ENCODE assay signal across 13 mouse cellular contexts in the genomic region with DNA sequence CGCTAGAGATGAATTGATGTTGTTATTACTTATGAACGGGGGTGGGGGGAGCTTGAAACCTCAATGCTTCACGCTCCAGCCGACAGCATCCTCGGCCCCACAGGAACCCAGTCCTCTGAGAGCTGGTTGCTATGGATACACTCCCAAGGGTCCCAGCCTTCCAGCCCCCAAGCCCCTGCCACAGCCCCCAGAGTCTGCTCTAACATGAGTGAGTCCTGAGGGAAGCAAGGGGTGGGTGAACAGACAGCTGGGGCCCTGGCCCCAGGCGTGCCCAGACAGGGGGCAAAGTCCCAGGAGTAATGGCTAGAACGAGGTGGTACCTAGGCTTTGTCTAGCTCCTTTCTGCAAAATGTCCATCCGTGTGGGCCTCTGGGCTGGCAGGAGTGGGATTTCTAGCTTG.
A peak's percentile ranks its signal among the peaks of the same experiment; 100 is the strongest.
DNase-seq lines count a peak whose midpoint lies in the region; ATAC-seq and TF ChIP-seq lines count a peak whose summit lies in the region.
"Had no signal": no experiment of that assay in that cellular context is flagged by ENCODE, and none has a peak within 500 bp of the region (broad histone marks: within the 10 kb centered on the region; RNA-seq: fewer than 3 reads in every experiment).

No protein-coding gene starts in this region.

- dilution Hi-C loops in CH12.LX (cut with MboI; ENCODE audit: extremely low pct_ligation_motif_present, extremely low pct_unique_long_range_greater_than_20kb, low sequenced_read_pairs), result no loop called here

- no peaks in the 10 kb centered on the region for H3K27me3 ChIP-seq in CH12.LX (replicated peaks)
- no peaks in the 10 kb centered on the region for H3K27me3 ChIP-seq in forebrain, embryonic 12.5 days
- no peaks in the 10 kb centered on the region for H3K27me3 ChIP-seq in hindbrain, postnatal 0 days (ENCODE audit: insufficient read depth, low read length)
- no peaks in the 10 kb centered on the region for H3K27me3 ChIP-seq in midbrain, embryonic 14.5 days (ENCODE audit: control insufficient read depth, insufficient read depth, low read length)
- no peaks in the 10 kb centered on the region for H3K27me3 ChIP-seq in liver, postnatal 0 days (ENCODE audit: insufficient read depth, low read length)
- H3K27me3 ChIP-seq: liver, embryonic 15.5 days had no signal

- in situ Hi-C loops in CH12.LX (cut with MboI; ENCODE audit: low pct_ligation_motif_present, low pct_unique_long_range_greater_than_20kb, low sequenced_read_pairs), result no loop called here

- no peak for TF ChIP-seq POLR2A in CH12.LX (IDR thresholded peaks at IDR 0.05; ENCODE audit: low read depth, low read length)

- H3K4me1 ChIP-seq in CH12.LX (ENCODE audit: control insufficient read depth in 1 of 2, insufficient read depth in 2 of 2), result peaks cover 14 to 37% of the 10 kb centered on the region in 2 experiments; a peak in 3 of 4 replicates
- peaks cover 30% of the 10 kb centered on the region for H3K4me1 ChIP-seq in forebrain, embryonic 12.5 days
- H3K4me1 ChIP-seq in hindbrain, postnatal 0 days (ENCODE audit: insufficient read depth, low read length), result peaks cover 11% of the 10 kb centered on the region
- peaks cover 13% of the 10 kb centered on the region for H3K4me1 ChIP-seq in midbrain, embryonic 14.5 days (ENCODE audit: control insufficient read depth, insufficient read depth, low read length)
- no peaks in the 10 kb centered on the region for H3K4me1 ChIP-seq in liver, postnatal 0 days (ENCODE audit: insufficient read depth)
- H3K4me1 ChIP-seq: liver, embryonic 15.5 days had no signal

- peak; percentile 48; the same call in 1 of the 2 replicates for ATAC-seq in forebrain, embryonic 12.5 days (ENCODE audit: low FRiP score)
- peak; percentile 22; the same call in 1 of the 2 replicates for ATAC-seq in hindbrain, postnatal 0 days
- ATAC-seq in midbrain, embryonic 14.5 days (ENCODE audit: low FRiP score, low TSS enrichment), result no peak
- no peak for ATAC-seq in liver, postnatal 0 days

- peaks cover 0 to 18% of the 10 kb centered on the region in 2 experiments for H3K36me3 ChIP-seq in CH12.LX (replicated peaks in 1 of 2; ENCODE audit: control insufficient read depth in 1 of 2, insufficient read depth in 1 of 2, low read length in 1 of 2)
- H3K36me3 ChIP-seq in forebrain, embryonic 12.5 days (replicated peaks), result peaks cover 51% of the 10 kb centered on the region
- H3K36me3 ChIP-seq in hindbrain, postnatal 0 days (ENCODE audit: insufficient read depth, low read length), result peaks cover 23% of the 10 kb centered on the region
- H3K36me3 ChIP-seq in midbrain, embryonic 14.5 days (ENCODE audit: control insufficient read depth, insufficient read depth, low read length), result peaks cover 42% of the 10 kb centered on the region
- H3K36me3 ChIP-seq in liver, postnatal 0 days (replicated peaks; ENCODE audit: insufficient read depth, low read length), result no peaks in the 10 kb centered on the region
- H3K36me3 ChIP-seq: liver, embryonic 15.5 days had no signal

- no peak overlapping the region for H3K4me3 ChIP-seq in CH12.LX (replicated peaks in 1 of 3; ENCODE audit: low read depth in 2 of 3, low read length in 2 of 3, poor library complexity in 1 of 3)
- no peak overlapping the region for H3K4me3 ChIP-seq in forebrain, embryonic 12.5 days (replicated peaks)
- no peak overlapping the region for H3K4me3 ChIP-seq in hindbrain, postnatal 0 days (ENCODE audit: low read length)
- H3K4me3 ChIP-seq in midbrain, embryonic 14.5 days (replicated peaks; ENCODE audit: low read depth, low read length), result no peak overlapping the region
- no peak overlapping the region for H3K4me3 ChIP-seq in liver, postnatal 0 days (ENCODE audit: low read depth, low read length)
- H3K4me3 ChIP-seq: liver, embryonic 15.5 days had no signal

- TF ChIP-seq RAD21 in CH12.LX (IDR thresholded peaks at IDR 0.05; ENCODE audit: low read depth, low read length), result no peak

- DNase-seq in CH12.LX (ENCODE audit: extremely low read depth), result peak; percentile 23
- DNase-seq in hindbrain, postnatal 0 days (ENCODE audit: low spot score), result peak; percentile 28
- DNase-seq in midbrain, embryonic 14.5 days, result no peak
- DNase-seq in right cerebral cortex, postnatal 36 days (ENCODE audit: low spot score in 2 of 2), result no peak
- DNase-seq in ovary, postnatal 10 days (ENCODE audit: low spot score), result no peak
- DNase-seq in liver, postnatal 0 days, result no peak
- no peak for DNase-seq in layer of hippocampus, adult 18-20 months (ENCODE audit: low spot score in 2 of 2)
- DNase-seq: cerebellum, adult 11-12 months; kidney, postnatal 4 days; thymus, postnatal 36 days had no signal

- no peak for TF ChIP-seq CTCF in CH12.LX (conservative IDR thresholded peaks at IDR 0.05 in 1 of 2, IDR thresholded peaks at IDR 0.05 in 1 of 2; ENCODE audit: low read depth in 2 of 2, low read length in 2 of 2)
- TF ChIP-seq CTCF in hindbrain, postnatal 0 days (IDR thresholded peaks at IDR 0.05; ENCODE audit: low read depth), result no peak
- no peak for TF ChIP-seq CTCF in liver, postnatal 0 days (IDR thresholded peaks at IDR 0.05; ENCODE audit: low read depth)

- no peak overlapping the region for H3K9ac ChIP-seq in CH12.LX (ENCODE audit: insufficient read depth, low read depth)
- peak overlapping the region; percentile 42; the same call in 1 of the 2 replicates for H3K9ac ChIP-seq in forebrain, embryonic 12.5 days
- no peak overlapping the region for H3K9ac ChIP-seq in hindbrain, postnatal 0 days (replicated peaks; ENCODE audit: low read length)
- H3K9ac ChIP-seq in midbrain, embryonic 14.5 days (replicated peaks; ENCODE audit: low read length), result no peak overlapping the region
- no peak overlapping the region for H3K9ac ChIP-seq in liver, postnatal 0 days (replicated peaks)
- H3K9ac ChIP-seq: liver, embryonic 15.5 days had no signal

- no peaks in the 10 kb centered on the region for H3K79me2 ChIP-seq in CH12.LX (replicated peaks; ENCODE audit: control insufficient read depth, extremely low read depth, insufficient read depth, poor library complexity, severe bottlenecking)

- H3K27ac ChIP-seq in CH12.LX (ENCODE audit: insufficient read depth, low read depth), result no peak overlapping the region
- H3K27ac ChIP-seq in forebrain, embryonic 12.5 days, result peak overlapping the region; percentile 56; the same call in 1 of the 2 replicates
- 0 out of 2 replicates have a peak overlapping the region, but pooled peaks have one; percentile 20 for H3K27ac ChIP-seq in hindbrain, postnatal 0 days
- H3K27ac ChIP-seq in midbrain, embryonic 14.5 days (replicated peaks; ENCODE audit: low read depth, low read length), result peak overlapping the region; percentile 61
- H3K27ac ChIP-seq in liver, postnatal 0 days (ENCODE audit: low read depth), result no peak overlapping the region
- H3K27ac ChIP-seq: liver, embryonic 15.5 days; macrophage had no signal

- WGBS in forebrain, embryonic 12.5 days, result 27% methylated on average over 8 of the region's 8 CpGs
- 20% methylated on average over 8 of the region's 8 CpGs for WGBS in hindbrain, postnatal 0 days
- 10% methylated on average over 8 of the region's 8 CpGs for WGBS in midbrain, embryonic 14.5 days
- 62% methylated on average over 8 of the region's 8 CpGs for WGBS in liver, postnatal 0 days (ENCODE audit: insufficient replicate concordance)

- no peaks in the 10 kb centered on the region for H3K9me3 ChIP-seq in CH12.LX (replicated peaks; ENCODE audit: low read length)
- no peaks in the 10 kb centered on the region for H3K9me3 ChIP-seq in forebrain, embryonic 12.5 days
- H3K9me3 ChIP-seq in hindbrain, postnatal 0 days (ENCODE audit: low read length), result no peaks in the 10 kb centered on the region
- no peaks in the 10 kb centered on the region for H3K9me3 ChIP-seq in midbrain, embryonic 14.5 days (ENCODE audit: control insufficient read depth, low read length)
- no peaks in the 10 kb centered on the region for H3K9me3 ChIP-seq in liver, postnatal 0 days (ENCODE audit: low read length)
- H3K9me3 ChIP-seq: liver, embryonic 15.5 days had no signal

- H3K4me2 ChIP-seq in CH12.LX (ENCODE audit: insufficient read depth, low read depth, poor library complexity, severe bottlenecking), result no peak overlapping the region
- no peak overlapping the region for H3K4me2 ChIP-seq in forebrain, embryonic 12.5 days
- H3K4me2 ChIP-seq in hindbrain, postnatal 0 days (ENCODE audit: low read depth, low read length), result no peak overlapping the region
- no peak overlapping the region for H3K4me2 ChIP-seq in midbrain, embryonic 14.5 days (ENCODE audit: low read length)
- no peak overlapping the region for H3K4me2 ChIP-seq in liver, postnatal 0 days (ENCODE audit: low read depth, low read length)
- H3K4me2 ChIP-seq: liver, embryonic 15.5 days had no signal

- TF ChIP-seq EP300 in CH12.LX (IDR thresholded peaks at IDR 0.05; ENCODE audit: low read length), result no peak
- no peak for TF ChIP-seq EP300 in liver, postnatal 0 days (IDR thresholded peaks at IDR 0.05; ENCODE audit: low read depth)

TF ChIP-seq in CH12.LX, 34 proteins besides CTCF, POLR2A, EP300 and RAD21:
- TF ChIP-seq USF2 (conservative IDR thresholded peaks at IDR 0.05; ENCODE audit: low read depth, low read length) (no peak), GABPA (IDR thresholded peaks at IDR 0.05; ENCODE audit: insufficient replicate concordance, low read depth, low read length) (no peak), ELF1 (IDR thresholded peaks at IDR 0.05; ENCODE audit: low read depth, low read length) (no peak), BHLHE40 (IDR thresholded peaks at IDR 0.05; ENCODE audit: low read depth, low read length) (no peak), ZC3H11A (IDR thresholded peaks at IDR 0.05; ENCODE audit: low read depth, low read length) (no peak), CHD1 (IDR thresholded peaks at IDR 0.05; ENCODE audit: low read depth, low read length) (no peak), TBP (conservative IDR thresholded peaks at IDR 0.05; ENCODE audit: low read depth, low read length) (no peak), E2F4 (IDR thresholded peaks at IDR 0.05; ENCODE audit: insufficient replicate concordance, low read depth, low read length) (no peak), MAZ (IDR thresholded peaks at IDR 0.05; ENCODE audit: low read depth, low read length) (no peak), NELFE (IDR thresholded peaks at IDR 0.05; ENCODE audit: low read depth, low read length) (no peak)
TF ChIP-seq in CH12.LX: peak in this region for 0.

Comparison
In these comparisons a context has a peak if more than half of its experiments do, and no peak if none do; other contexts are left out.
1. DNase-seq: peak in CH12.LX (single experiment) and hindbrain, postnatal 0 days (single experiment); none in midbrain, embryonic 14.5 days (single experiment), right cerebral cortex, postnatal 36 days (0 of 2), ovary, postnatal 10 days (single experiment), liver, postnatal 0 days (single experiment) and layer of hippocampus, adult 18-20 months (0 of 2).
2. H3K27ac ChIP-seq: peak in forebrain, embryonic 12.5 days (single experiment), hindbrain, postnatal 0 days (single experiment) and midbrain, embryonic 14.5 days (single experiment); none in CH12.LX (single experiment) and liver, postnatal 0 days (single experiment).
3. ATAC-seq: peak in forebrain, embryonic 12.5 days (single experiment) and hindbrain, postnatal 0 days (single experiment); none in midbrain, embryonic 14.5 days (single experiment) and liver, postnatal 0 days (single experiment).